Mouse (Mus musculus): ENCODE measurements at regions not wholly inside any gene's neighbourhood (a gene's known extent, or its start where the extent isn't known, plus 50 kb on each side); places are given as distances from the start of the nearest gene placed in this dataset.

DNA sequence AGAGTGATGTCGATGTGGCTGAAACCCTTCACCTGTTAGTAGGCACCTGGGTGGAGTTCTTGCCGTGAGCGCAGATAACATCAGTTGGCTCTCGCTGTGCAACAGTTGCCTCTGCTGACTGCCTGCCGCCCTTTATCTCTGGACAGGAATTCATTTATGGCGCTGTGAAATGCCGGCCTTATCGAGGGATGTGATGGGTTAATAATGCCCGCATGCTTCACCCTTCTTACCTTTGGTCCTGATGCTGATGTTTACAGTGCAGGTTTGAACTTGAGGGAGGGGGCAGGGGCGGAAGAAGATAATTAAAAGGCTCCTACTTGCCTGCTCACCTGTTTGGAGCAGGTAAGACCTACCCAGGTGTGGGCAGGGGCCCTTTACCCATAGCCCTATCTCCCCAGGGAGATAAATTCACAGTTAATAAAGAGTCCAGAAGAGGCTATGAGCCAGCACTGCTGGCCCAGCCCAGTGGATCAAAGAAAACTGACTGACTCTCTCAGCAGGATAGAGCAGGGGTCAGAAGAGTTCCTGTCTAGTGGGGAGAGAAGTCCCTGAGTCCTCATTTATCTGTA, 509.4 kb downstream of the Med13l start:
- Histone ChIP-seq H3K4me3 (ENCODE audit: insufficient read depth, low read depth, low read length) (no peak overlapping the region), H3K4me1 (ENCODE audit: control insufficient read depth, insufficient read depth, low read length) (no peaks in the 10 kb centered on the region), H3K27ac (ENCODE audit: insufficient read depth, low read depth, low read length) (no peak overlapping the region)
- 87% methylated on average over 10 of the region's 10 CpGs for WGBS
- TF ChIP-seq CTCF (IDR thresholded peaks at IDR 0.05; ENCODE audit: insufficient read depth, low read depth, low read length), result no peak
- no peak for TF ChIP-seq POLR2A (IDR thresholded peaks at IDR 0.05; ENCODE audit: insufficient read depth, low read depth, low read length)

DNA sequence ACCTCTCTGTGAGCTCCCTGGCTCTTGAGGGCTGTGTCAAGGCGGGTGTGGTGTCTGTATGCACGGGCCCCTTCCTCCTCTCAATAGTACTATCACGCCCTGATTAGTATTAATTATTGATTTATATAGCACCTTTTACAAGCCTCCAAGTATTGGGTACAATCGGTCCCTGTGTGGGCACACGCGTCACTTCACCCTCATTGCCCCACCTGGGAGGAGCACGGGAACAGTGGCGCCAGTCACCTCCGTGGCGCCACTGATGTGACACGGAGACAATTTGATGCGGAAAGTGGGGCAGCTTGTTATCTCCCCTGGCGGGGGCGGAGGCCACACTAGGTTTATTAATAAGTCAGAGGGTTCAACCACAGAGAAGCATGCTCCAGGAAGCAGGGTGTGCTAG, 512.2 kb downstream of the Med13l start:
- Histone ChIP-seq H3K4me3 (ENCODE audit: insufficient read depth, low read depth, low read length) (no peak overlapping the region), H3K27ac (ENCODE audit: insufficient read depth, low read depth, low read length) (no peak overlapping the region), H3K4me1 (ENCODE audit: control insufficient read depth, insufficient read depth, low read length) (no peaks in the 10 kb centered on the region)
- TF ChIP-seq POLR2A (IDR thresholded peaks at IDR 0.05; ENCODE audit: insufficient read depth, low read depth, low read length) (no peak), CTCF (IDR thresholded peaks at IDR 0.05; ENCODE audit: insufficient read depth, low read depth, low read length) (no peak)
- 96% methylated on average over 14 of the region's 14 CpGs for WGBS

DNA sequence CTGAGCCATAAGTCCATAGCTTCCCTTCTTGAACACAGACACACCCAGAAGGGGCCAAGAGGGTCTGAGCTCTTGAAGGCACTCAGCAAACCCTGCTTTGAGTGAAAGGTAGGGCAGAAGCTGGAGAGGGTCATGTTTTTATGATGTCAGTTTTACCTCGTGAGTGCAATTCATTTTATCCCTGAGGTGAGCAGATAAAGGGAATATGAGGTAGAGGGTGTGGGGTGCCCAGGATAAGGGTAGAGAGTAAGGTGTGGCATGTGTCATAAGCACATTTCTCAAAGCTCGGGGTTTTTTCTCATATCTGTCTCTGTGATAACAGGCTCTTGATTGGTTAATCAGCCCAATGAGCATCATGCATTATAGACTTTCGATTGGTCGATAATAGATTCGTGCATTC, 520.3 kb downstream of the Med13l start:
- no peak for TF ChIP-seq CTCF (IDR thresholded peaks at IDR 0.05; ENCODE audit: insufficient read depth, low read depth, low read length)
- no peak for TF ChIP-seq POLR2A (IDR thresholded peaks at IDR 0.05; ENCODE audit: insufficient read depth, low read depth, low read length)
- H3K4me1 ChIP-seq (ENCODE audit: control insufficient read depth, insufficient read depth, low read length), result peaks cover 5% of the 10 kb centered on the region
- WGBS, result 89% methylated on average over 5 of the region's 5 CpGs
- no peak overlapping the region for H3K27ac ChIP-seq (ENCODE audit: insufficient read depth, low read depth, low read length)
- no peak overlapping the region for H3K4me3 ChIP-seq (ENCODE audit: insufficient read depth, low read depth, low read length)

DNA sequence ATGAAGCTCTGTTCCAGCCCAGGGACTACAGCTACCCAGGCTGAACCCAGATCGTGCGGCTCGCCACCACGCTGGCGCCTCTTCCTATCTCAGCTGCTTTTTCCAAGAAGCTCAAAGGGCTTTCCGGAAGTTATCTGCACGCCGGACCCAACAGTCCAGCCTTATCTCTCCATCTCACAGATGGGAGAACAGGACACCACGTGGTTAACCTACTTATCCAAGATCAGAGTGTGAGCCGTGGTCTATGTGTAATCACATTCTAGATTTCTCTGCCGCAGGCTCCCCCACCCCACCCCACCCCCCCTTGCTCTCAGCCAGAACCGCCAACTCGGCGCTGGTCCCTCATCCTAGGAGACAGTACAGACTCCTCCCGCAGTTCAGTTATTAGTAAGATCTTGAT, 522.4 kb downstream of the Med13l start:
- WGBS, result 87% methylated on average over 15 of the region's 15 CpGs
- Histone ChIP-seq H3K27ac (ENCODE audit: insufficient read depth, low read depth, low read length) (no peak overlapping the region), H3K4me3 (ENCODE audit: insufficient read depth, low read depth, low read length) (no peak overlapping the region), H3K4me1 (ENCODE audit: control insufficient read depth, insufficient read depth, low read length) (peaks cover 20% of the 10 kb centered on the region)
- TF ChIP-seq POLR2A (IDR thresholded peaks at IDR 0.05; ENCODE audit: insufficient read depth, low read depth, low read length) (no peak), CTCF (IDR thresholded peaks at IDR 0.05; ENCODE audit: insufficient read depth, low read depth, low read length) (no peak)

DNA sequence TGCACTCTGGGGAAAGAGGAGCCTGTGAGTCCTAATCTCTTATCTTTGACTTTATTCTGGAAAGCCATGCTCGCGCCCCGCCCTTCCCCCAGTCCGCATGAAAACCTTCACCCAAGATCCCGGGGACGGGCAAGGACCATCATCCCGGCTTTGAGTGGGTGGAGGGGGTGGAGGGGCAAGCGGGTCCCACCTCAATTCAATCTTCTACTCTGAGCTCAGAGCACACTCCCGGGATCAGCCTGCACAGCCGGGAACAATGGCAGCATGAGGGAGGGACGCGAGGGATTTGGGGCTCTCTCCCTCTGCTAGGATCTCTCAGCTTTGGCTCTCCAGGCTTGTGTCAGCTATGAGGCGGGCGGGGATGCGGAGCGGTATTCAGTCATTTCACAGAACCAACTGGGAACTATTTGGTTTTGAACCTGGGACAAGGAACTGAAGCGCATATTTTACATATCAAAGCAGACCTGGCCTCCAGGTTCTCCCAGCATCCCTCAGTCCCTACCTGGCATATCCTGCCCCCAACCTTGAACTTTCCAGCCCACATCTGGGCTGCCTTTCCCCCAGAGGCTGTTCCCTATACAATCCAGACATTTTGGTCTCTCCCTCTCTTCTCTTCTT, 537.2 kb downstream of the Med13l start:
- no peak overlapping the region for H3K4me3 ChIP-seq (ENCODE audit: insufficient read depth, low read depth, low read length)
- no peak for TF ChIP-seq CTCF (IDR thresholded peaks at IDR 0.05; ENCODE audit: insufficient read depth, low read depth, low read length)
- no peak for TF ChIP-seq POLR2A (IDR thresholded peaks at IDR 0.05; ENCODE audit: insufficient read depth, low read depth, low read length)
- H3K4me1 ChIP-seq (ENCODE audit: control insufficient read depth, insufficient read depth, low read length), result peaks cover 6% of the 10 kb centered on the region; the same call in 1 of the 2 replicates
- WGBS, result 7% methylated on average over 17 of the region's 17 CpGs
- no peak overlapping the region for H3K27ac ChIP-seq (ENCODE audit: insufficient read depth, low read depth, low read length)

DNA sequence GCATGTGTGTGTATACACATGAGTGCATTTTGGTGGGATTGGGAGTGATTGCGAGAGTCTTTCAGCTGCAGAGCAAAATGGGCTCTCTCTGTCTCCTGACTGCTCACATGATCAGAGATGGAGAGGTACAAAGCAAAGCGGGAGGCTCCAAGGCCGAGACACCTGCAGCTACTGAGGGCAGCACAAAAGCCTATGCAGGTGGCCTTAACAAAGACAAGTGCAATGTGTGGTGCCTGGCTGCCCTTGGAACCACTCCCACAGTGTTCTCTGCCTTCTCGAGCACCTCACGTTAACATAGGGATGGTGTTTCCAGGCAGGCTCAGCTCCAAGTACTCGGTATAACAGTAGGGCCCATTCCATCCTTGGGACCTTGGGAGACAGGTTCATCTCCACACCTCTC, 539.3 kb downstream of the Med13l start:
- Histone ChIP-seq H3K27ac (ENCODE audit: insufficient read depth, low read depth, low read length) (no peak overlapping the region), H3K4me1 (ENCODE audit: control insufficient read depth, insufficient read depth, low read length) (peaks cover 6% of the 10 kb centered on the region; the same call in 1 of the 2 replicates), H3K4me3 (ENCODE audit: insufficient read depth, low read depth, low read length) (no peak overlapping the region)
- no peak for TF ChIP-seq CTCF (IDR thresholded peaks at IDR 0.05; ENCODE audit: insufficient read depth, low read depth, low read length)
- no peak for TF ChIP-seq POLR2A (IDR thresholded peaks at IDR 0.05; ENCODE audit: insufficient read depth, low read depth, low read length)
- WGBS, result 70% methylated on average over 6 of the region's 6 CpGs

DNA sequence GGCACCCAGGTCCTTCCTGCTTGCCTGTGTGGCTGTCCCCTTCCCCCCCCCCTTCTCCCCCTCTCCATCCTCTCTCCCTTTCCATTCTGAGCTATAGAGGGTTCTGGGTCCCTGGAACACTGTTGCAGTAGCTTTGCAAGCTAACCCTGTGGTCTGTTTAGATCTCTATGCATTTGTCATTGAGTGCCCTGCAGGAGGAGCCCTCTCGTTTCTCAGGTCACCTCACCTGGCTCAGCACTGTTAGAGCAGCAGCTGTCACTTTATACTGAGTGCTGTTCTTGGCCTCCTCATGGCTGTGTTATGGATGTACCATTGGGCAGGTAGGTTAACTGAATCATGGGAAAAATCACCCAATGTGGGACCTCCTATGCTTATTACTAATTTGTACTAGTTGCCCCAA, 543.0 kb downstream of the Med13l start:
- 71% methylated on average over 1 of the region's 1 CpGs for WGBS
- no peaks in the 10 kb centered on the region for H3K4me1 ChIP-seq (ENCODE audit: control insufficient read depth, insufficient read depth, low read length)
- H3K4me3 ChIP-seq (ENCODE audit: insufficient read depth, low read depth, low read length), result no peak overlapping the region
- TF ChIP-seq POLR2A (IDR thresholded peaks at IDR 0.05; ENCODE audit: insufficient read depth, low read depth, low read length), result no peak
- no peak for TF ChIP-seq CTCF (IDR thresholded peaks at IDR 0.05; ENCODE audit: insufficient read depth, low read depth, low read length)
- H3K27ac ChIP-seq (ENCODE audit: insufficient read depth, low read depth, low read length), result no peak overlapping the region

DNA sequence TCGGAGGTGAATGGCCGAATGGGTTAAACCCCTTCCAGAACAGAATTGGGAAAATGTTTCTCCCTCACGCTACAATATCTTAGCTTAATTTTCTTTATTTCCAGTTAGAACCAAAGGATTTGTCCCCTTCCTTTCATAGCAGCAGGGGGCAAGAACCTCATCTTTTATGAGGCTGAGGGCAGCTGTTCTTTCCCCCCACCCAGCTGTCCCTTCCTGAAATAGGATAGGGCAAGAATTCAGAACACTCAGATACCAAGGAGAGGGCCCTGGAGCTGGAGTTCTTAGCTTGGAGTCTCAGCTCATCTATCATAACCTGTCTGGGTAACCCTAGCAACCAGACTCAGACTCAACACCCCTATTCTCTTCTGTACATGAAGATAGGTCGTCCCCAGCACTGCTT, 547.4 kb downstream of the Med13l start:
- TF ChIP-seq CTCF (IDR thresholded peaks at IDR 0.05; ENCODE audit: insufficient read depth, low read depth, low read length) (no peak), POLR2A (IDR thresholded peaks at IDR 0.05; ENCODE audit: insufficient read depth, low read depth, low read length) (no peak)
- no peak overlapping the region for H3K4me3 ChIP-seq (ENCODE audit: insufficient read depth, low read depth, low read length)
- 86% methylated on average over 4 of the region's 4 CpGs for WGBS
- H3K27ac ChIP-seq (ENCODE audit: insufficient read depth, low read depth, low read length), result no peak overlapping the region
- no peaks in the 10 kb centered on the region for H3K4me1 ChIP-seq (ENCODE audit: control insufficient read depth, insufficient read depth, low read length)

DNA sequence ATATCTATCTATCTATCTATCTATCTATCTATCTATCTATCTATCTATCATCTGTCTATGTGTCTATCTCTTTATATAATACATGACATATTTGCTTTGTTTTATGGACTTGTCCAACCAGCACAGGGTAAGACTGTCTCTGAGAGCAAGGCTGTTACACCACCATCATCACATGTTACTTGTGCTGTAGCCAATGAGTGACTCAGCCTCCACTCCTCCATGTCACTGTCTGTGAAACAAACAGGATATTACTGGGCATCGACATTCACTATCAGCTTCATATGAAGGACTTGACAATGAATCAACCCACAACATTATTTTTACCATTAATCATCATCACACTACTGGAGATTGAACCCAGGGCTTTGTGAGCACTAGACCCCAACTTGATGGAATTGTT, 549.0 kb downstream of the Med13l start:
- H3K4me3 ChIP-seq (ENCODE audit: insufficient read depth, low read depth, low read length), result no peak overlapping the region
- H3K4me1 ChIP-seq (ENCODE audit: control insufficient read depth, insufficient read depth, low read length), result no peaks in the 10 kb centered on the region
- 88% methylated on average over 1 of the region's 1 CpGs for WGBS
- no peak for TF ChIP-seq CTCF (IDR thresholded peaks at IDR 0.05; ENCODE audit: insufficient read depth, low read depth, low read length)
- no peak for TF ChIP-seq POLR2A (IDR thresholded peaks at IDR 0.05; ENCODE audit: insufficient read depth, low read depth, low read length)
- no peak overlapping the region for H3K27ac ChIP-seq (ENCODE audit: insufficient read depth, low read depth, low read length)
